Mouse (Mus musculus) midbrain, embryonic 12.5 days (tissue): ENCODE results near the gene Noxred1. TPM values are rescaled to one million over a fixed set of nuclear protein-coding genes. Genes with fewer than 3 reads are reported as not detected.

ENCODE experiments used
- ATAC-seq: fragments of 200-750 bp; cut with Nextera tagmentation; 2 replicates; pipeline ENCODE4 v1.8.0; 2017; ENCODE audit warnings: low read depth, moderate TSS enrichment, moderate library complexity; ENCODE audit not compliant: low FRiP score
- H3K27ac ChIP-seq: fragments of 300-500 bp; sonication (generic); replicated peaks from 2 replicates; pipeline ENCODE4 v1.5.1; 2016; ENCODE audit warnings: mild to moderate bottlenecking
- H3K27me3 ChIP-seq: fragments of 300-500 bp; sonication (generic); 2 replicates; pipeline ENCODE4 v1.6.1; 2016; ENCODE audit warnings: mild to moderate bottlenecking
- H3K36me3 ChIP-seq: fragments of 300-500 bp; sonication (generic); 2 replicates; pipeline ENCODE4 v1.6.1; 2016
- H3K4me1 ChIP-seq: fragments of 300-500 bp; sonication (generic); 2 replicates; pipeline ENCODE4 v1.6.1; 2016
- H3K4me2 ChIP-seq: fragments of 300-500 bp; sonication (generic); replicated peaks from 2 replicates; pipeline ENCODE4 v1.6.1; 2016; ENCODE audit warnings: mild to moderate bottlenecking, moderate library complexity
- H3K4me3 ChIP-seq: fragments of 300-500 bp; sonication (generic); 2 replicates; pipeline ENCODE4 v1.5.1; 2016; ENCODE audit warnings: mild to moderate bottlenecking
- H3K9ac ChIP-seq: fragments of 300-500 bp; sonication (generic); replicated peaks from 2 replicates; pipeline ENCODE4 v1.6.1; 2016; ENCODE audit warnings: mild to moderate bottlenecking, moderate library complexity
- H3K9me3 ChIP-seq: fragments of 300-500 bp; sonication (generic); 2 replicates; pipeline ENCODE4 v1.6.1; 2016; ENCODE audit warnings: mild to moderate bottlenecking
- WGBS: fragments of 180-500 bp; shearing (Covaris S2); methylation state at CpG from one replicate; pipeline ENCODE4 v1.1.7; 2016; 5-methylcytosine and 5-hydroxymethylcytosine counted together
- polyA plus RNA-seq: library from polyadenylated mRNA; unstranded; fragments of >200 nt; fragmentation: Nextera tagmentation; extraction: Ambion mirVana; gene quantifications from 2 replicates; pipeline ENCODE4 v1.2.1, GENCODE M21; 2016

The Noxred1 gene
- polyA plus RNA-seq, 1 experiment from 2014 or later = 1.8 TPM

DNA sequence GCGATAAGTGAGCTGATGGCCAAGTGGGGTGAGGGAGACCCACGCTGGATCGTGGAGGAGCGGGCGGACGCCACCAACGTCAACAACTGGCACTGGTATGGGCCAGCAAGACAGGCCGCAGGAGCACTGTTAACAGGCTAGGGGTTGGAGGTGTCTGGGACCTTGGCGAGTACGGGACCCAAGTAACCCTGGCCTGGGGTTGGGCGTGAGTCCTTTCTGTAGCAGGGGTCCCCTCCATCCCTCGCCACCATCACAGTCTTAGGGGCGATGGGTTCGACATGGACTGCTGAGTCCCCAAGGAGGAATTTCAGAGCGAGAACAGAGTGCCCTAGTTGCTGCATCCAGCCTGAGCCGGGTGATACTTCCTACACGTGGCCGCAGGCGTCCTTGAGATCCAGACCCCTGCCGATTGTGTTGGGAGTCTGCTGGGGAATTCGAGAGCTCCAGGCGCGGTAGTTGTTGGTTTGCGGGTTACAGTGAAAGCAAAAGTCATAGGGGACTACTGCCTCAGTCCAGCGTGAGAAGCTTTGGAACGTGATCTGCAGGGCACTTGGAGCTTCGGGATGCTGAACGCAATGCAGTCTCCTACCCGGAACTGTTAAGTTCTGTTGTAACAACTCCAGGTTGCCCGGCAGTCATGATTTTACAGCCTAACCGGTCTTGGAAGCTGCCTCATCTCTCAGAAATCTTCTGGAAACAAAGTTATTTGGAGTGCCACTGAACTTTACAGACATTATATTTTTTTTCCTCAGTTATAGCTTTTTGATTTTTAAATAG is 28.5 kb upstream of the Noxred1 start:
- peaks cover 43% of the 10 kb centered on the region for H3K36me3 ChIP-seq
- WGBS = under 1% methylated on average over 31 of the region's 31 CpGs

GRCm38 (mm10) chr12:87266108-87266826 is 27.7 kb upstream of the Noxred1 start, which contains the start of the genes Vipas39 and Ahsa1:
TSS of gene Vipas39 (minus strand) at chr12:87266256.
TSS of gene Ahsa1 (plus strand) at chr12:87266479.
- Histone ChIP-seq H3K4me3 (peak within 1 kb of the TSS; percentile 57), H3K4me1 (peaks cover 22% of the 10 kb centered on the region), H3K27me3 (no peaks in the 10 kb centered on the region), H3K4me2 (peak within 1 kb of the TSS; percentile 95), H3K9me3 (no peaks in the 10 kb centered on the region), H3K9ac (peak within 1 kb of the TSS; percentile 89), H3K36me3 (peaks cover 43% of the 10 kb centered on the region), H3K27ac (peak within 1 kb of the TSS; percentile 86)
- peak; percentile 96 for ATAC-seq
- WGBS = under 1% methylated on average over 31 of the region's 31 CpGs

More for the DNA sequence above, 28.5 kb upstream of the Noxred1 start:
- peak; percentile 71; the same call in 1 of the 2 replicates for ATAC-seq
- Histone ChIP-seq H3K4me3 (peak overlapping the region; percentile 57), H3K4me2 (peak overlapping the region; percentile 95), H3K4me1 (peaks cover 22% of the 10 kb centered on the region), H3K9ac (peak overlapping the region; percentile 89), H3K9me3 (no peaks in the 10 kb centered on the region), H3K27ac (peak overlapping the region; percentile 86), H3K27me3 (no peaks in the 10 kb centered on the region)

DNA sequence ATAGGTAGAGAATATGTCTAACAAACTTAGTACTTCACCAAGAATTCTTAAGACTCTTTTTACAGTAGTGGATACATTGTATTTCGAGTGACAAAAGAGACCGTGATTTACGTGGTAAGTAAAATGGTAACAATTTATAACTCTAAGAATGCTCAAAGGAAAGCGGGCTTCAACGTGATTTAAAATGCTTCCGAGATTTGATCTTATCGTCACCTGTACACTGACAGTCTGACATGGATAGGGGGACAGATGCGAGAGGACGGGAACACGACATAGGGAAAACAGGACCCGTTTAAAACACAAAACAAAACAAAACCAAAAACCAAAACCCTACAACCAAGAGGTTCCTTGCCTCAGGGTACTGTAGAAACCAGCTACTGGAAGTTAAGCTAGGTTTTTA is 26.9 kb upstream of the Noxred1 start:
- H3K4me2 ChIP-seq = peak overlapping the region; percentile 74
- no peak for ATAC-seq
- peaks cover 42% of the 10 kb centered on the region for H3K36me3 ChIP-seq
- H3K4me3 ChIP-seq = peak overlapping the region; percentile 57
- H3K4me1 ChIP-seq = peaks cover 22% of the 10 kb centered on the region
- H3K9me3 ChIP-seq = no peaks in the 10 kb centered on the region
- H3K27me3 ChIP-seq = no peaks in the 10 kb centered on the region
- H3K9ac ChIP-seq = peak overlapping the region; percentile 85
- peak overlapping the region; percentile 69 for H3K27ac ChIP-seq
- WGBS = 29% methylated on average over 11 of the region's 11 CpGs

DNA sequence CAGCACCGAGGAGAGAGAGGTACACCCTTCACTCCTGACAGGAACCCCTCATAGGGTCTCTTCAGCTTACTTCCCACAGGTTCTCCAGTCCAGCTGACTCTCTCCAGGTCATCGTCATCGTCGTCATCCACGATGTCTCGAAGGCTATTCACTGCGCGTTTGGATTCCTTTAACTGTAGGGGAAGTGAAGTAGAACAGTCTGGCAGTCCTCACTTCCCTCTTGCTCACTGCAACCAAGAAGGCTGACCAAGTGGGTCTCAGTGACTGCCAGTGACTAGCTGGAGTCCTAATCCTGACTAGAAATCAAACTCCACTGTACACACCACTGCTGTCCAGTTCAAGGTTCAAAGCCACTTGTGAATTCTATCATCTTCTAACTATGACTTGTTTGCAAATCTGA is 22.0 kb upstream of the Noxred1 start:
- H3K4me3 ChIP-seq = no peak overlapping the region
- H3K9me3 ChIP-seq = no peaks in the 10 kb centered on the region
- peaks cover 71% of the 10 kb centered on the region for H3K36me3 ChIP-seq
- H3K4me1 ChIP-seq = peaks cover 6% of the 10 kb centered on the region
- WGBS = 97% methylated on average over 8 of the region's 8 CpGs
- H3K4me2 ChIP-seq = no peak overlapping the region
- no peak overlapping the region for H3K27ac ChIP-seq
- H3K27me3 ChIP-seq = no peaks in the 10 kb centered on the region
- no peak overlapping the region for H3K9ac ChIP-seq
- ATAC-seq = no peak

DNA sequence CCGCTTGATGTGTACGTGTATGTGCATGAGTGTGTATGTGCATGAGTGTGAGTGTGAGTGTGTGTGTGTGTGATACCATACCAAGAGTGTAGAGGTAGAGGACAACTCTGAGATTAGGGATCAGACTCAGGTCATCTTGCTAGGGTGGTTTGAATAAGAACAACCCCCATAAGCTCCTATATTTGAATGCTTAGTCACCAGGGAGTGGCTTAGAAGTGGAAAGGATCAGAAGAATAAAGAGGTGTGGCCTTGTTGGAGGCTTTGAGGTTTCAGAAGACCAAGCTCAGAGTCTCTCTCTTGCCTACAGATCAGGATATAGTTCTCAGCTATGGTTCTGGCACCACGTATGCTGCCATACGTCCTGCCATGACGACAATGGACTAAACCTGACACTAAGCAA is 18.1 kb upstream of the Noxred1 start:
- WGBS = 97% methylated on average over 5 of the region's 5 CpGs
- Histone ChIP-seq H3K36me3 (peaks cover 91% of the 10 kb centered on the region), H3K9me3 (no peaks in the 10 kb centered on the region), H3K4me2 (no peak overlapping the region), H3K27ac (no peak overlapping the region), H3K27me3 (no peaks in the 10 kb centered on the region), H3K9ac (no peak overlapping the region), H3K4me3 (no peak overlapping the region), H3K4me1 (no peaks in the 10 kb centered on the region)
- ATAC-seq = no peak

DNA sequence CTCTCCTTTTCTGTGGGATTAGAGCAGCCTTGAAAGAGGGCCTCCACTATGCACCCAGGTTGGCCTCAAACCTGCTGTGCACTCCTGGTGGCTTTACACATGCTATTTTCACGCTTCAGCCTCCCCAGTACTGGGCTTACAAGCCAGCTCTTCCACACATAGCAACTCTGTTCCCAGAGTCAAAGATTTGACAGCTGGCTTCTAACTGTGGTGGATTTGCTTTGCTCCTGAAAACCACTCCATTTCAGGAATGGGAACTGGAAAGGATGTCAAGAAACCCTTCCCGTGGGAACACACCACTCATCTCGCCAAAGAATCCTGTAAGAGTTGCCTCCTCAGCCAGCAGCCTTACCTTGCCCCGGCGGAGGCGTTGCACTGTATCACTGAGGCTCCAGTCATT is 15.3 kb upstream of the Noxred1 start:
- WGBS = 90% methylated on average over 6 of the region's 6 CpGs
- Histone ChIP-seq H3K4me3 (no peak overlapping the region), H3K36me3 (peaks cover 96% of the 10 kb centered on the region), H3K9ac (no peak overlapping the region), H3K9me3 (no peaks in the 10 kb centered on the region), H3K4me2 (no peak overlapping the region), H3K27ac (no peak overlapping the region), H3K27me3 (no peaks in the 10 kb centered on the region), H3K4me1 (no peaks in the 10 kb centered on the region)
- ATAC-seq = no peak

- H3K4me3 ChIP-seq = no peak overlapping the region
- no peak overlapping the region for H3K9ac ChIP-seq
- no peak overlapping the region for H3K4me2 ChIP-seq
- no peak overlapping the region for H3K27ac ChIP-seq
- no peaks in the 10 kb centered on the region for H3K9me3 ChIP-seq
- H3K27me3 ChIP-seq = no peaks in the 10 kb centered on the region
- H3K4me1 ChIP-seq = no peaks in the 10 kb centered on the region
- H3K36me3 ChIP-seq = peaks cover 90% of the 10 kb centered on the region
- ATAC-seq = no peak
- WGBS = 95% methylated on average over 6 of the region's 6 CpGs
Observed at GRCm38 (mm10) chr12:87250161-87250560, 11.6 kb upstream of the Noxred1 start.

- Histone ChIP-seq H3K4me2 (no peak overlapping the region), H3K27me3 (no peaks in the 10 kb centered on the region), H3K9ac (no peak overlapping the region), H3K27ac (no peak overlapping the region), H3K4me1 (no peaks in the 10 kb centered on the region), H3K4me3 (no peak overlapping the region), H3K36me3 (peaks cover 40% of the 10 kb centered on the region), H3K9me3 (no peaks in the 10 kb centered on the region)
- no peak for ATAC-seq
- WGBS = 88% methylated on average over 5 of the region's 5 CpGs
Observed at GRCm38 (mm10) chr12:87236882-87237483, 1.5 kb downstream of the Noxred1 start.

- H3K27me3 ChIP-seq = no peaks in the 10 kb centered on the region
- ATAC-seq = no peak
- no peaks in the 10 kb centered on the region for H3K4me1 ChIP-seq
Observed at GRCm38 (mm10) chr12:87230379-87230895, 8.1 kb downstream of the Noxred1 start.

GRCm38 (mm10) chr12:87229633-87230032 is 8.9 kb downstream of the Noxred1 start:
- 94% methylated on average over 2 of the region's 2 CpGs for WGBS
- Histone ChIP-seq H3K27ac (no peak overlapping the region), H3K4me2 (no peak overlapping the region), H3K36me3 (0 out of 2 replicates have a peak, but pooled peaks cover 3% of the 10 kb centered on the region), H3K9me3 (no peaks in the 10 kb centered on the region), H3K9ac (no peak overlapping the region), H3K4me3 (no peak overlapping the region), H3K27me3 (no peaks in the 10 kb centered on the region), H3K4me1 (no peaks in the 10 kb centered on the region)
- ATAC-seq = no peak

More at GRCm38 (mm10) chr12:87230379-87230895, 8.1 kb downstream of the Noxred1 start:
- H3K9ac ChIP-seq = no peak overlapping the region; the same call in 1 of the 2 replicates
- H3K9me3 ChIP-seq = no peaks in the 10 kb centered on the region
- H3K4me3 ChIP-seq = no peak overlapping the region
- H3K4me2 ChIP-seq = no peak overlapping the region
- H3K27ac ChIP-seq = no peak overlapping the region
- H3K36me3 ChIP-seq = 0 out of 2 replicates have a peak, but pooled peaks cover 3% of the 10 kb centered on the region

GRCm38 (mm10) chr12:87226801-87227200 is 11.7 kb downstream of the Noxred1 start:
- Histone ChIP-seq H3K36me3 (0 out of 2 replicates have a peak, but pooled peaks cover 3% of the 10 kb centered on the region), H3K9me3 (no peaks in the 10 kb centered on the region), H3K27me3 (no peaks in the 10 kb centered on the region), H3K9ac (no peak overlapping the region), H3K4me1 (no peaks in the 10 kb centered on the region), H3K4me2 (no peak overlapping the region), H3K27ac (no peak overlapping the region), H3K4me3 (no peak overlapping the region)
- no peak for ATAC-seq
- 80% methylated on average over 7 of the region's 7 CpGs for WGBS
